Mouse (Mus musculus) thymus, adult 18-20 months (tissue): Measurements from ENCODE around the gene Slc25a21.
"Not testable (repeated sequence)": the region's sequence is repeated elsewhere in the genome, so short reads cannot be mapped to it uniquely, and the experiment has no call there.

Experiments used
- DNase-seq, 2 experiments: peaks; one replicate each; pipeline ENCODE4 v3.0.0; 2022; ENCODE audit warnings: mixed read lengths in 2 of 2

Gene Slc25a21

GRCm38 (mm10) chr12:57197363-57198026 is at the start of gene Slc25a21:
Gene Slc25a21 (minus strand): TSS chr12:57197472.
- DNase-seq: no peak

- DNase-seq: no peak
Observed at GRCm38 (mm10) chr12:57243671-57244495, 46.6 kb upstream of the Slc25a21 start.

- DNase-seq: no peak
Observed at GRCm38 (mm10) chr12:57233386-57233785, 36.1 kb upstream of the Slc25a21 start.

- no peak for DNase-seq
Observed at GRCm38 (mm10) chr12:57231085-57231875, 34.0 kb upstream of the Slc25a21 start.

GRCm38 (mm10) chr12:57230192-57230706 is 33.0 kb upstream of the Slc25a21 start, which contains the start of the genes Prps1l3 and Mipol1:
Gene Prps1l3 (plus strand): TSS chr12:57230412.
Gene Mipol1 (plus strand): TSS chr12:57230427.
- peak; percentile 85 to 89 for DNase-seq

GRCm38 (mm10) chr12:57229703-57230102 is 32.4 kb upstream of the Slc25a21 start:
- DNase-seq: no peak

- DNase-seq: no peak
Observed at GRCm38 (mm10) chr12:57227776-57228175, 30.5 kb upstream of the Slc25a21 start.

- DNase-seq: no peak
Observed at GRCm38 (mm10) chr12:57226411-57226810, 29.1 kb upstream of the Slc25a21 start.

- not testable (repeated sequence) for DNase-seq
Observed at GRCm38 (mm10) chr12:57212463-57212862, 15.2 kb upstream of the Slc25a21 start.

GRCm38 (mm10) chr12:57211353-57212311 is 14.4 kb upstream of the Slc25a21 start:
- DNase-seq: peak; percentile 41 to 45

- no peak for DNase-seq
Observed at GRCm38 (mm10) chr12:57204276-57204851, 7.1 kb upstream of the Slc25a21 start.

GRCm38 (mm10) chr12:57201901-57202300 is 4.6 kb upstream of the Slc25a21 start:
- DNase-seq: no peak

- no peak for DNase-seq
Observed at GRCm38 (mm10) chr12:57199427-57199826, 2.2 kb upstream of the Slc25a21 start.

GRCm38 (mm10) chr12:57198269-57198668 is 997 bp upstream of the Slc25a21 start:
- no peak for DNase-seq

- peak in 1 of 2 experiments; percentile 1 for DNase-seq
Observed at GRCm38 (mm10) chr12:57196608-57197362, 487 bp downstream of the Slc25a21 start.

GRCm38 (mm10) chr12:57196286-57196607 is 1.0 kb downstream of the Slc25a21 start:
- DNase-seq: no peak

GRCm38 (mm10) chr12:57194609-57195008 is 2.7 kb downstream of the Slc25a21 start:
- no peak for DNase-seq

GRCm38 (mm10) chr12:57187032-57187431 is 10.2 kb downstream of the Slc25a21 start:
- DNase-seq: no peak

- DNase-seq: no peak
Observed at GRCm38 (mm10) chr12:57186126-57186525, 11.1 kb downstream of the Slc25a21 start.

GRCm38 (mm10) chr12:57185475-57185874 is 11.8 kb downstream of the Slc25a21 start:
- no peak for DNase-seq
